Mouse (Mus musculus): ENCODE results near the gene Cep72.

- TF ChIP-seq CTCF (conservative IDR thresholded peaks at IDR 0.05; ENCODE audit: low read length), result no peak
- TF ChIP-seq POU5F1 (IDR thresholded peaks at IDR 0.05; ENCODE audit: borderline replicate concordance, low read length), result no peak
These were observed 40.2 kb upstream of the Cep72 start for GRCm38 (mm10) chr13:74102108-74102830.

Measured in E14TG2a.4 (cell line).